Mouse (Mus musculus) lung, postnatal 10 days (tissue): Measurements from ENCODE around the gene Aox4.

Experiments
- DNase-seq: peaks from one replicate; pipeline ENCODE4 v3.0.0; 2021

The Aox4 gene

DNA sequence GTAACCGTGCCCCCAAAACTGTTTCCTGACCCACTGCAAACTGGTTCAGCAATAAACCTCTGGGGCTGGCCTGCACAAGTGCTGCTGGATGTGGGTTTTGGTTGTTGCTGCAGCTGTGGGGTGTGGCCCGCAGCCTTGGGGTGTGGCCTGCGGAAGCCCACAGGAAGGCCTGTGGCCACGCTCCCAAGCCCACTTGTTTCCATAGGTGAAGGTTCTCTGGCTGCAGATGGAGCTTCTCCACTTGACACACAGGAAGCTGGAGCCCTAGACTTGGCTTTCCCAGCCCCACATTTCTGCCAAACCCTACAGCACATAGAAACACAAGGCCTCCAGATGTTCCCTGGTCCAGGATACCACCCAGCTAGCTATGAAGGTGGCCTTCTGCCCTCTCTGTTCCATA is 93.5 kb downstream of the Aox4 start:
- peak; percentile 31 for DNase-seq

DNA sequence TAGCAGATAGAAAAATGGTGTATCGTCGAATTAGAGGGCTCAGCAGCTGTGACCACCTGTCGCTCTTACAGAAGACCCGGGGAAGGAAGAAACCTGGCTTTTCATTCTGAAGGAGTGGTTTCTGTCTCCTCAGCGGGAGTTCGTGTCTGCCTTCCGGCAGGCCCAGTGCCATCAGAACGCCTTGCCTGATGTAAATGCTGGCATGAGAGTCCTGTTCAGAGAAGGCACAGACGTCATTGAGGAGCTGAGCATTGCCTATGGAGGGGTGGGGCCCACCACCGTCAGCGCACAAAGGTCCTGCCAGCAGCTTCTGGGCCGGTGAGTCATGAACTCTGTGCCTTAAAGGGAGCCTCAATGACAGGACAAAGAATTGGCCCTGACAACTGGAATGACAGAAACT is 94.1 kb downstream of the Aox4 start:
- DNase-seq = no peak

DNA sequence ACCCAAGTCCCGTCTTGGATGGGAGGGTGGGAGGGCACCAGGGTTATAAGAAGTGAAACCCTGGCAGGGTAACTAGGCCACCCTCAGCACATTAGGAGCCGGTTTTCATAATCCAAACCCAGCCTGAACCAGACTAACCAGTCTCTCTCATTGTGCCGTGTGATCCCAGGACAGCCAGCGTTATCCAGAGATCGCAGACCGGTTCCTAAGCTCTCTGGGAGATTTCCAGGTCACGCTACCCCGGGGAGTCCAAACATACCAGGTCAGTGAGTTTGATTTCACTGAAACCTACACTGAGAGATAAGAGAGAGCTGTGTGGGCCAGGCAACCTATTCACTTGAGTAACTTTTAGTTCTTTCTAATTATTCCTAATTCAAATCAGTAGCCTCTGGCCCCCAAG is 97.0 kb downstream of the Aox4 start:
- DNase-seq = no peak

DNA sequence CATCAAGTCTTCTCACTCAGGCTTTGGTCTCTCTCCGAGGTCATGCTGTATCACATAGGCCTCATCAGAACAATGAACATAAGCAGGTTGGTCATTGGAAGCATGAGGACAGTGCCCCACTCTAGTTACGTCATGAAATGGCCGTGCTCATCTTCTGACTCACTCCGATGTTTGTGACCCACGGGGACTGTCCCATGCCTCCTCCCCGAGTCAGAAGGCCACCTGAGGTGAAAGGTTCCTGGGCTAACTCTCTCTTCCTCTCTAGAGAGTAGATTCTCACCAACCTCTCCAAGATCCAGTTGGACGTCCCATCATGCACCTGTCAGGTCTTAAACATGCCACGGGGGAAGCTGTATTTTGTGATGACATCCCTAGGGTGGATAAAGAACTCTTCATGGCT is 98.4 kb downstream of the Aox4 start:
- DNase-seq = no peak

DNA sequence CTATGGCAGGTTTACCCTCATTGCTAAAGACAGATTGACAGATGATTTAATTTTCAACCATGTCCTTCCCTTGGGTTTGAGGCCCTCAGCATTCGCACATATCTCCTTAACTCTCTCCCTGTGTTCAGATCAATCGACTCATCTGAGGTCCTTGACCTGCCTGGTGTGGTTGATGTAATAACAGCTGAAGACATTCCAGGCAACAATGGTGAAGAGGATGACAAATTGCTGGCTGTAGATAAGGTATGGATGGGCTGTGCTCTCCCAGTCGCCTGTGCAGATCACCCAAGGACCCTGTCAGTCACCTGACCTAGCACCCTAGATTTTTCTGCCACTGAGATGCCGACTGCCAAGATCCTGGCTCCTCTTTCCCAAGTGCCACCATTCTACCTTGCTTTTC is 99.7 kb downstream of the Aox4 start:
- no peak for DNase-seq

DNA sequence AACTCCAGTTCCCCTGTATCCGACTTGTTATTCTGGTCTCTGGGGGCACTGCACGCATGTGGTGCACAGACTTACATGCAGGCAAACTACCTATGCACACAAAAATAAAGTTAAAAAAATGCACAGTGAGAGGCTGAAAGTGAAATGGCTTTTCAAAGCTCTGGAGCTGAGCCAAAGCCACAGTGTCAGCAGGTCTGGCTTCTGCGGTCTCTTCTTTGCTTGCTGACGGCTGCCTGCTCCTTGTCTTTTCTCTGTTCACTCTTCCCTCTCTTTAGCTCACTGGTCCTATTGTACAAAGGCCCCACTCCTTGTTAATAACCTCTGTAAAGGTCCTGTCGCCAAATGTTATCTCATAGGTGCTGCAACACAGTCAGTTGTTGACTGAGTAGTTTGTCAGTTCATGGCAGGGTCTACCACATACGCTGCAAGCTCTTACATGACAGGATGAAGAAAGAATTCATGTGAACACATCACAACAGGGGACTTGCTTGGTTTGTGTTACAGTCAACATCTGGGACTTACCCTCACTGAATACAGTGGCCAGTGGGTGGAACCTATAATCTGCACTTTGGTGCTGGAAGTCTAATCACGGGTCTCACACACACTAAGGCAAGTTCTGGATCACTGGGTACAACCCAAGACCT is 101.1 kb downstream of the Aox4 start:
- DNase-seq = no peak

DNA sequence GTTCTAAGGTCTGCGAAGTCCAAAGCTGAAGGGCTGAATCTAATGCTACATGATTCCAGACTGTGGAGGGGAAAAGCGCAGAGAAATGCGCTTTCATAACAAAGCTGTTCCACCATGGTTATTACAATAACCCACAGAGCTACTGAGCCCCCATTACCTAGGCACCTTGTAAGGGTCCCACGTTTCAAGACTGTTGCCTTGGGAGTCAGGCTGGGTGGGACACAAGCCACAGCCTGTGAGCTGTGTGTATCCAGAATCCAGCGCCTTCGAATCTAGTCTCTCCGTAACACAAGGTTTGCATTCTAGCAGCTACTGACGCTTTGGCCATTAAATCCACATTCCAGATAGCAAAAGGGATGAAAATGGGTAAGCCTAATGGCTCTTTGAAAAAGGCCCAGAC is 103.0 kb downstream of the Aox4 start:
- no peak for DNase-seq

DNA sequence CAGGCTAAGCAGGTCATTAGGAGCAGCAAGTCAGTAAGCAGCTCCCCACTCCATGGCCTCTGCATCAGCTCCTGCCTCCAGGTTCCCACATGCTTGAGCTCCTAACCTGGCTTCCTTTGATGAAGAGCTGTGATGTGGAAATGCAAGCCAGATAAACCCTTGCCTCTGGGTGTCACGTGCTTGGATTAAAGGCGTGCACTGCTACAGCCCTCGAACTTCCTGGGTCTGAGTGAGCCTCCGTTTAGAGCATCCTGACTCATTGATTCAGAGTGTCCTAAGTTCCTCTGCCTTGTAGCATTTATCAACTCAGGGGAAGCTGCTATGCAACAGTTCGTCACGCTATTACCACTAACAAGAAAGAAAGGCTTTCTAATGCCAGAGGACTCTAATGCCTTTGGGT is 105.3 kb downstream of the Aox4 start:
- DNase-seq = no peak
